Mouse (Mus musculus): ENCODE measurements at regions not wholly inside any gene's neighbourhood (a gene's known extent, or its start where the extent isn't known, plus 50 kb on each side); places are given as distances from the start of the nearest gene placed in this dataset.

- H3K4me2 ChIP-seq (ENCODE audit: low read length): no peak overlapping the region
- peaks cover under 1% of the 10 kb centered on the region; the same call in 1 of the 2 replicates for H3K9me3 ChIP-seq (ENCODE audit: control insufficient read depth, low read length)
- peaks cover 0 to 5% of the 10 kb centered on the region in 2 experiments; a peak in 2 of 4 replicates for H3K4me1 ChIP-seq (ENCODE audit: control insufficient read depth in 2 of 2, insufficient read depth in 2 of 2, low read length in 2 of 2)
- no peak overlapping the region for H3K4me3 ChIP-seq (ENCODE audit: control insufficient read depth in 1 of 2, insufficient read depth in 1 of 2, low read depth in 1 of 2, low read length in 2 of 2)
- H3K27ac ChIP-seq (replicated peaks in 1 of 2; ENCODE audit: control insufficient read depth in 1 of 2, insufficient read depth in 1 of 2, low read depth in 2 of 2, low read length in 2 of 2): no peak overlapping the region
- no peak overlapping the region for H3K9ac ChIP-seq (ENCODE audit: low read length)
- no peaks in the 10 kb centered on the region for H3K27me3 ChIP-seq (ENCODE audit: control insufficient read depth, insufficient read depth, low read length)
- no peaks in the 10 kb centered on the region for H3K36me3 ChIP-seq (ENCODE audit: control insufficient read depth, insufficient read depth, low read length)
- no peak for ATAC-seq (ENCODE audit: insufficient number of reproducible peaks, insufficient read depth, low FRiP score, low read depth)
- WGBS: 48% methylated on average over 2 of the region's 2 CpGs
These were observed 316.5 kb downstream of the Cmpk2 start for GRCm38 (mm10) chr12:26785550-26785949.

GRCm38 (mm10) chr12:26784426-26784825, 315.4 kb downstream of the Cmpk2 start:
- Histone ChIP-seq H3K9ac (ENCODE audit: low read length) (no peak overlapping the region), H3K36me3 (ENCODE audit: control insufficient read depth, insufficient read depth, low read length) (no peaks in the 10 kb centered on the region), H3K4me1 (ENCODE audit: control insufficient read depth in 2 of 2, insufficient read depth in 2 of 2, low read length in 2 of 2) (peaks cover 0 to 5% of the 10 kb centered on the region in 2 experiments; a peak in 2 of 4 replicates), H3K4me3 (ENCODE audit: control insufficient read depth in 1 of 2, insufficient read depth in 1 of 2, low read depth in 1 of 2, low read length in 2 of 2) (no peak overlapping the region), H3K4me2 (ENCODE audit: low read length) (no peak overlapping the region), H3K9me3 (ENCODE audit: control insufficient read depth, low read length) (peaks cover 2% of the 10 kb centered on the region; the same call in 1 of the 2 replicates), H3K27me3 (ENCODE audit: control insufficient read depth, insufficient read depth, low read length) (no peaks in the 10 kb centered on the region), H3K27ac (replicated peaks in 1 of 2; ENCODE audit: control insufficient read depth in 1 of 2, insufficient read depth in 1 of 2, low read depth in 2 of 2, low read length in 2 of 2) (no peak overlapping the region)
- ATAC-seq (ENCODE audit: insufficient number of reproducible peaks, insufficient read depth, low FRiP score, low read depth): no peak
- WGBS: 88% methylated on average over 3 of the region's 3 CpGs

GRCm38 (mm10) chr12:26783800-26784199, 314.8 kb downstream of the Cmpk2 start:
- no peak for ATAC-seq (ENCODE audit: insufficient number of reproducible peaks, insufficient read depth, low FRiP score, low read depth)
- Histone ChIP-seq H3K36me3 (ENCODE audit: control insufficient read depth, insufficient read depth, low read length) (no peaks in the 10 kb centered on the region), H3K4me3 (ENCODE audit: control insufficient read depth in 1 of 2, insufficient read depth in 1 of 2, low read depth in 1 of 2, low read length in 2 of 2) (no peak overlapping the region), H3K9me3 (ENCODE audit: control insufficient read depth, low read length) (peaks cover 2% of the 10 kb centered on the region; the same call in 1 of the 2 replicates), H3K9ac (ENCODE audit: low read length) (no peak overlapping the region), H3K4me2 (ENCODE audit: low read length) (no peak overlapping the region), H3K4me1 (ENCODE audit: control insufficient read depth in 2 of 2, insufficient read depth in 2 of 2, low read length in 2 of 2) (peaks cover 0 to 5% of the 10 kb centered on the region in 2 experiments; a peak in 2 of 4 replicates), H3K27ac (replicated peaks in 1 of 2; ENCODE audit: control insufficient read depth in 1 of 2, insufficient read depth in 1 of 2, low read depth in 2 of 2, low read length in 2 of 2) (no peak overlapping the region), H3K27me3 (ENCODE audit: control insufficient read depth, insufficient read depth, low read length) (no peaks in the 10 kb centered on the region)
- 74% methylated on average over 3 of the region's 3 CpGs for WGBS

- 83% methylated on average over 3 of the region's 3 CpGs for WGBS
These were observed 312.5 kb downstream of the Cmpk2 start for GRCm38 (mm10) chr12:26781537-26781936.

GRCm38 (mm10) chr12:26778796-26779195, 309.8 kb downstream of the Cmpk2 start:
- H3K9ac ChIP-seq (ENCODE audit: low read length): no peak overlapping the region
- no peak overlapping the region for H3K27ac ChIP-seq (replicated peaks in 1 of 2; ENCODE audit: control insufficient read depth in 1 of 2, insufficient read depth in 1 of 2, low read depth in 2 of 2, low read length in 2 of 2)
- peaks cover 2% of the 10 kb centered on the region; the same call in 1 of the 2 replicates for H3K9me3 ChIP-seq (ENCODE audit: control insufficient read depth, low read length)
- no peak for ATAC-seq (ENCODE audit: insufficient number of reproducible peaks, insufficient read depth, low FRiP score, low read depth)
- H3K4me2 ChIP-seq (ENCODE audit: low read length): no peak overlapping the region
- H3K4me1 ChIP-seq (ENCODE audit: control insufficient read depth in 2 of 2, insufficient read depth in 2 of 2, low read length in 2 of 2): no peaks in the 10 kb centered on the region
- H3K36me3 ChIP-seq (ENCODE audit: control insufficient read depth, insufficient read depth, low read length): no peaks in the 10 kb centered on the region
- WGBS: 51% methylated on average over 3 of the region's 3 CpGs
- H3K27me3 ChIP-seq (ENCODE audit: control insufficient read depth, insufficient read depth, low read length): no peaks in the 10 kb centered on the region
- no peak overlapping the region for H3K4me3 ChIP-seq (ENCODE audit: control insufficient read depth in 1 of 2, insufficient read depth in 1 of 2, low read depth in 1 of 2, low read length in 2 of 2)

More at GRCm38 (mm10) chr12:26781537-26781936, 312.5 kb downstream of the Cmpk2 start:
- Histone ChIP-seq H3K36me3 (ENCODE audit: control insufficient read depth, insufficient read depth, low read length) (no peaks in the 10 kb centered on the region), H3K27ac (replicated peaks in 1 of 2; ENCODE audit: control insufficient read depth in 1 of 2, insufficient read depth in 1 of 2, low read depth in 2 of 2, low read length in 2 of 2) (no peak overlapping the region), H3K9me3 (ENCODE audit: control insufficient read depth, low read length) (peaks cover 2% of the 10 kb centered on the region; the same call in 1 of the 2 replicates), H3K9ac (ENCODE audit: low read length) (no peak overlapping the region), H3K4me3 (ENCODE audit: control insufficient read depth in 1 of 2, insufficient read depth in 1 of 2, low read depth in 1 of 2, low read length in 2 of 2) (no peak overlapping the region), H3K4me2 (ENCODE audit: low read length) (no peak overlapping the region), H3K4me1 (ENCODE audit: control insufficient read depth in 2 of 2, insufficient read depth in 2 of 2, low read length in 2 of 2) (peaks cover 0 to 5% of the 10 kb centered on the region in 2 experiments; a peak in 2 of 4 replicates), H3K27me3 (ENCODE audit: control insufficient read depth, insufficient read depth, low read length) (no peaks in the 10 kb centered on the region)
- ATAC-seq (ENCODE audit: insufficient number of reproducible peaks, insufficient read depth, low FRiP score, low read depth): no peak

- no peak for ATAC-seq (ENCODE audit: insufficient number of reproducible peaks, insufficient read depth, low FRiP score, low read depth)
- Histone ChIP-seq H3K36me3 (ENCODE audit: control insufficient read depth, insufficient read depth, low read length) (no peaks in the 10 kb centered on the region), H3K9ac (ENCODE audit: low read length) (no peak overlapping the region), H3K4me2 (ENCODE audit: low read length) (no peak overlapping the region), H3K9me3 (ENCODE audit: control insufficient read depth, low read length) (peaks cover 2% of the 10 kb centered on the region; the same call in 1 of the 2 replicates), H3K27ac (replicated peaks in 1 of 2; ENCODE audit: control insufficient read depth in 1 of 2, insufficient read depth in 1 of 2, low read depth in 2 of 2, low read length in 2 of 2) (no peak overlapping the region), H3K4me1 (ENCODE audit: control insufficient read depth in 2 of 2, insufficient read depth in 2 of 2, low read length in 2 of 2) (no peaks in the 10 kb centered on the region), H3K27me3 (ENCODE audit: control insufficient read depth, insufficient read depth, low read length) (no peaks in the 10 kb centered on the region), H3K4me3 (ENCODE audit: control insufficient read depth in 1 of 2, insufficient read depth in 1 of 2, low read depth in 1 of 2, low read length in 2 of 2) (no peak overlapping the region)
- 83% methylated on average over 1 of the region's 1 CpGs for WGBS
These were observed 308.0 kb downstream of the Cmpk2 start for GRCm38 (mm10) chr12:26776986-26777385.

- ATAC-seq (ENCODE audit: insufficient number of reproducible peaks, insufficient read depth, low FRiP score, low read depth): no peak
- Histone ChIP-seq H3K4me2 (ENCODE audit: low read length) (no peak overlapping the region), H3K4me1 (ENCODE audit: control insufficient read depth in 2 of 2, insufficient read depth in 2 of 2, low read length in 2 of 2) (no peaks in the 10 kb centered on the region), H3K9me3 (ENCODE audit: control insufficient read depth, low read length) (no peaks in the 10 kb centered on the region), H3K27me3 (ENCODE audit: control insufficient read depth, insufficient read depth, low read length) (no peaks in the 10 kb centered on the region), H3K27ac (replicated peaks in 1 of 2; ENCODE audit: control insufficient read depth in 1 of 2, insufficient read depth in 1 of 2, low read depth in 2 of 2, low read length in 2 of 2) (no peak overlapping the region), H3K9ac (ENCODE audit: low read length) (no peak overlapping the region), H3K36me3 (ENCODE audit: control insufficient read depth, insufficient read depth, low read length) (no peaks in the 10 kb centered on the region), H3K4me3 (ENCODE audit: control insufficient read depth in 1 of 2, insufficient read depth in 1 of 2, low read depth in 1 of 2, low read length in 2 of 2) (no peak overlapping the region)
- 84% methylated on average over 2 of the region's 2 CpGs for WGBS
These were observed 305.0 kb downstream of the Cmpk2 start for GRCm38 (mm10) chr12:26774016-26774415.
